Mouse (Mus musculus) midbrain, embryonic 11.5 days (tissue): ENCODE data around the gene Sh3rf1. TPM values are rescaled to one million over a fixed set of nuclear protein-coding genes. Genes with fewer than 3 reads are reported as not detected.
A peak's percentile ranks its signal among the peaks of the same experiment; 100 is the strongest.

Source experiments
- ATAC-seq: fragments of 200-750 bp; cut with Nextera tagmentation; 2 replicates; pipeline ENCODE4 v1.8.0; 2017; ENCODE audit warnings: moderate TSS enrichment, moderate library complexity; ENCODE audit not compliant: low FRiP score
- DNase-seq: peaks from one replicate; pipeline ENCODE4 v3.0.0; 2015; ENCODE audit warnings: low spot score; ENCODE audit errors: missing footprints
- H3K27ac ChIP-seq: fragments of 300-500 bp; sonication (generic); 2 replicates; pipeline ENCODE4 v1.5.1; 2014; ENCODE audit warnings: low read depth, low read length
- H3K27me3 ChIP-seq: fragments of 300-500 bp; sonication (generic); 2 replicates; pipeline ENCODE4 v1.6.1; 2014; ENCODE audit warnings: mild to moderate bottlenecking, low read length, moderate library complexity, mixed read lengths; ENCODE audit not compliant: control insufficient read depth, insufficient read depth
- H3K36me3 ChIP-seq: fragments of 300-500 bp; sonication (generic); 2 replicates; pipeline ENCODE4 v1.6.1; 2014; ENCODE audit warnings: mild to moderate bottlenecking, low read length, moderate library complexity, mixed read lengths; ENCODE audit not compliant: control insufficient read depth, insufficient read depth
- H3K4me1 ChIP-seq: fragments of 300-500 bp; sonication (generic); 2 replicates; pipeline ENCODE4 v1.6.1; 2014; ENCODE audit warnings: low read length; ENCODE audit not compliant: control insufficient read depth, insufficient read depth
- H3K4me2 ChIP-seq: fragments of 300-500 bp; sonication (generic); 2 replicates; pipeline ENCODE4 v1.6.1; 2014; ENCODE audit warnings: mild to moderate bottlenecking, moderate library complexity
- H3K4me3 ChIP-seq: fragments of 300-500 bp; sonication (generic); 2 replicates; pipeline ENCODE4 v1.5.1; 2014; ENCODE audit warnings: low read depth, low read length
- H3K9ac ChIP-seq: fragments of 300-500 bp; sonication (generic); 2 replicates; pipeline ENCODE4 v1.6.1; 2014; ENCODE audit warnings: low read length
- H3K9me3 ChIP-seq: fragments of 300-500 bp; sonication (generic); 2 replicates; pipeline ENCODE4 v1.6.1; 2016; ENCODE audit warnings: low read length; ENCODE audit not compliant: control insufficient read depth
- WGBS: fragments of 180-500 bp; shearing (Covaris S2); extraction: QIAGEN DNeasy Blood & Tissue Kit; methylation state at CpG from one replicate; pipeline ENCODE4 v1.1.7; 2014; 5-methylcytosine and 5-hydroxymethylcytosine counted together
- polyA plus RNA-seq: library from polyadenylated mRNA; unstranded; fragments of >200 nt; fragmentation: Nextera tagmentation; extraction: Ambion mirVana; gene quantifications from 2 replicates; pipeline ENCODE4 v1.2.1, GENCODE M21; 2014

Gene Sh3rf1
- polyA plus RNA-seq, 1 experiment from 2014 or later = 18.5 TPM

DNA sequence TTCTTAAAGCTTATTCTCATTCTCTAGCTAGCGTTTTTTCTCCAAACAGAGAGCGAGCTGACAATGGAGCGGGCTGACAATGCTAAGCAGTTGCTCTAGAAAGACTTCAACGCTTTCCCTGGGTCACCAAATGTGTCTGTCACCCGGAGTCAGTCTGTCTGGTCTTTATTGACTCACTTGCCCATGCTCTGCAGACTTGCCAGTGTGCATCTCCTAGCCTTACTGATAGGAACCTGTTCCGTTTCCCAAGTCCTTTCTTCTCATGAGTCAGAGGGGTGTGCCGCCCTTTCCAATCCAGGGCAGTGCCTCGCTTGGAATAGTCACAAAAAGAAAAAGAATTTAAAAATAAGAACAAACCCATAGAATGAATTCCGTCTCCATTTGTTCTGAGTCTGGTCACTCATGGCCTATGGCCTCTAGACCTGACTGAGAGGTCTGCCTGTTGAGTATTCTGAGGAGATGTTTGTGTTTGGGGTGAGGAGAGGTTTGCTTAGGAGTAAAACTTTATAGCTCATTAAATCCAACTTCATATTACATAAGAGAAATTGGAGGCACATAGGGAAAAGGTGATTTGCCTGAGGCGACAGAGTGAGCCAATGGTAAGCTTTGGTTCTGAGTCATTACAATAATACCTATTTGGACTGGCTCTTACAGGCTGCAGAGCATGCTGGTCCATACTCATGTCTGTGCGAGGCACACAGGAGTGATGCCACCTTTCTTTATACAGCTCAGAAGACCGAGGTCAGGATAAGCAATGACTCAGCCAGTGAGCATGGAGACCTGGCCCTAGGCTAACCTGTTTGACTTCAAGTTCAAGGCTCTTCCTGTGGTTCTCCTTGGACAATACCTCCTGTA lies 118.1 kb downstream of the Sh3rf1 start:
- no peak for ATAC-seq
- Histone ChIP-seq H3K27me3 (no peaks in the 10 kb centered on the region), H3K4me1 (peaks cover 4% of the 10 kb centered on the region; the same call in 1 of the 2 replicates), H3K36me3 (no peaks in the 10 kb centered on the region), H3K9me3 (no peaks in the 10 kb centered on the region), H3K4me3 (no peak overlapping the region), H3K27ac (no peak overlapping the region), H3K9ac (no peak overlapping the region), H3K4me2 (no peak overlapping the region)
- DNase-seq = peak; percentile 77
- 64% methylated on average over 12 of the region's 12 CpGs for WGBS

DNA sequence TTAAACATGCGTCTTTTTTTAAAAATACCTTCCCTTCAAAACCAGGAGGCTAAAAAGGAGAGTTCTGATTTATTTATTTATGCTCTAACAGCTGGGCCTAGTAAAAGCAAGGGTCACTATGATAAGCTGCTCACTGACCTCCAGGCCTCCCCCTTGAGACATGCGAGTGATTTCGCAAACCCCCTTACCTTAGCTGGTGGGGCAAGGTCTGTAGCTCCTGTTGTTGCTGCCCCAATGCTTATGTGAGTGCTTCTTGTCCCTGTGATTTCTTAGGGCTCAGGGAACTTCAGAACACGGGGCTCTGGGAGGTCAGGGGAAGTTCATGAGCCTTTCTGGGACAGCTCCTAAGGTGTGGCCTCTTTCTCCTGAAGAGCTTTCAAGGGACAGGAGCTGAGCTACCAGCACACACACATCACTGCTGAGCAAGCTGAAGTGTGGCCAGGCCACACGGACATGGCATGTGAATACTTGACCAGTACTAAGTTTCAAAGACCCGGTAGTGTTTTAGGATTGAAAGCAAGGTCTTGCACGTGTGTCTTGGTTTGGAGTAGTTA lies 118.9 kb downstream of the Sh3rf1 start:
- H3K9ac ChIP-seq = no peak overlapping the region
- WGBS = 71% methylated on average over 7 of the region's 7 CpGs
- ATAC-seq (no peak), DNase-seq (peak; percentile 78)
- no peak overlapping the region for H3K4me3 ChIP-seq
- H3K4me2 ChIP-seq = no peak overlapping the region
- no peaks in the 10 kb centered on the region for H3K27me3 ChIP-seq
- H3K9me3 ChIP-seq = no peaks in the 10 kb centered on the region
- H3K27ac ChIP-seq = no peak overlapping the region
- H3K36me3 ChIP-seq = no peaks in the 10 kb centered on the region
- H3K4me1 ChIP-seq = peaks cover 4% of the 10 kb centered on the region; the same call in 1 of the 2 replicates

DNA sequence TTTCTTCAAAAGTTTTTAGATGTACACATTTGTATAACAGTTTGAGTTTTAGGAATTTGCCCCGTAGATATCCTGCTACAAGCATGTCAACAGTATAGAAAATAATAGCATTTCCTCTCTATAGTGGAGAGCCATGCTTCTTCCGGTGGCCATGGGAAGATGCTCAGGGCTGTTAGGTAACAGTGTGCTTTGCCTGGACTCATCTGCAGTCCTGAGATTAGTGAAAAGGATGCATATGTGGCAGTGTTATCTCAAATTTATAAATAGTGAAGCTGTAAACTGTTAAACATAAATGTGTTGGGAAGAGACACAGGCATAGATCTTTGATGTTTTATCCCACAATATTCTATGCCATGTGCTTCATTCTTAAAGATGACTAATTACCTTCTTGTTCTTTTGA lies 120.8 kb downstream of the Sh3rf1 start:
- Histone ChIP-seq H3K36me3 (no peaks in the 10 kb centered on the region), H3K4me2 (no peak overlapping the region), H3K27me3 (no peaks in the 10 kb centered on the region), H3K9ac (no peak overlapping the region), H3K4me1 (peaks cover 5% of the 10 kb centered on the region; the same call in 1 of the 2 replicates), H3K9me3 (no peaks in the 10 kb centered on the region), H3K4me3 (no peak overlapping the region), H3K27ac (no peak overlapping the region)
- ATAC-seq (no peak), DNase-seq (peak; percentile 19)
- WGBS = 89% methylated on average over 2 of the region's 2 CpGs

DNA sequence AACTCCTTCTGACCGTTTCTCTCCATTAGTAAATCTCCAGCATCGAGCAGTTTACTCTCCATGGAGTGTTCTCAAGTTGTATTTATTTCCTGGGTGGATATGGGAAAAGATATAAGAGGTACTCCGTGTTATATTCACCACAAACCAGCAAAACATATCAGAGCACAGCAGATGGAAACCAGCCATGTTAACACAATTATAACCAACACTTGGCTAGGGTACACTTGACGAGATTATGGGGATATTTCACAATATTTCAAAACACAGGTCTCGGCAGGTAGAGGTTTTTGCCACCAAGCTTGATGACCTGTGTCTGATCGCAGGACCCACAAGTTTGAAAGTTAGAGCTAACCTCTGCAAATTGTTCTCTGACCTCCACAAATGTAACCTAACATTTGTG lies 123.3 kb downstream of the Sh3rf1 start:
- H3K4me3 ChIP-seq = no peak overlapping the region
- H3K9me3 ChIP-seq = no peaks in the 10 kb centered on the region
- H3K27ac ChIP-seq = no peak overlapping the region
- no peak overlapping the region for H3K4me2 ChIP-seq
- peaks cover 2% of the 10 kb centered on the region; the same call in 1 of the 2 replicates for H3K4me1 ChIP-seq
- H3K36me3 ChIP-seq = no peaks in the 10 kb centered on the region
- H3K27me3 ChIP-seq = no peaks in the 10 kb centered on the region; the same call in 1 of the 2 replicates
- no peak overlapping the region for H3K9ac ChIP-seq
- WGBS = 93% methylated on average over 6 of the region's 6 CpGs
- no peak for ATAC-seq
- no peak for DNase-seq

DNA sequence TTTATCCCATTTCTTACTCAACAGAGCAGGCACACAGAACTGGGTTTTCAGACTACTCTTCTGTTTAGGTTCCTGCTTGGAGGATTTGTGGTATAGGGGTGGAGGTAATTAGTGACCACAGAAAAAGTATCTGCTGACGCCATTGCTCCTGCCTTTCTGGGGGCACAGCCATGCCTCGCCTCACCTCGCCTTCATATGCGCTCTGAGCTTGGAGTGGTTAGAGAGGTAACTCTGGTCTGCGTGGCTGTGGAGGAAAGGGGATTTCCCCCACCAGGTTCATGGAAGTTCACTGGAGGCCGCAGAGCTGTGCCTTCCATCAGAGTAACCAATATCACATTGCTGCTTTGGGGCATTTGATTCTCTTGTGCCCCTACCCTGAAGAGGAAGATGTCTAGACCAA lies 123.9 kb downstream of the Sh3rf1 start:
- Histone ChIP-seq H3K4me2 (no peak overlapping the region), H3K4me1 (peaks cover 2% of the 10 kb centered on the region; the same call in 1 of the 2 replicates), H3K9ac (no peak overlapping the region), H3K27me3 (no peaks in the 10 kb centered on the region; the same call in 1 of the 2 replicates), H3K9me3 (no peaks in the 10 kb centered on the region), H3K36me3 (no peaks in the 10 kb centered on the region), H3K27ac (no peak overlapping the region), H3K4me3 (no peak overlapping the region)
- ATAC-seq (no peak), DNase-seq (no peak)
- 88% methylated on average over 6 of the region's 6 CpGs for WGBS

DNA sequence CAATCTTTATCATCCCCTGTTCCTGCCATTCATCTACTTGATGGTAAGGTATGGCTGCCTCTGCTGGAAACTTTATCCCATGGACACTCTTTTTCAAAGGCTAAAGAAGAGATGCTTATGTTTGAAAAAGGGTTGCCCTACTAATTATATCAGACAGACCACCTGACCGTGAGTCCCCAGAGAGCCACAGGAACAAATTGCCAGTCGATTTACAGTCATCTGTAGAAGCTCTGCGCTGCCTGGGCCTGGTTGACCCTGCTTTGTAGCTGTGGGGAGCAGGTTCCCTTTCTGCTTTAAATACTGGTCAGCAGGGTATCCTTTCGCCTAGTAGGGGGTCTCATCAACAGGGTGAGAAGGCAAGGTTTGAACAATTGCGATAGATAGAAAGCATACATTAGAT lies 124.4 kb downstream of the Sh3rf1 start:
- ATAC-seq (no peak), DNase-seq (no peak)
- Histone ChIP-seq H3K27ac (no peak overlapping the region), H3K27me3 (no peaks in the 10 kb centered on the region; the same call in 1 of the 2 replicates), H3K4me1 (0 out of 2 replicates have a peak, but pooled peaks cover 2% of the 10 kb centered on the region), H3K36me3 (no peaks in the 10 kb centered on the region), H3K9me3 (no peaks in the 10 kb centered on the region), H3K4me3 (no peak overlapping the region), H3K9ac (no peak overlapping the region), H3K4me2 (no peak overlapping the region)
- WGBS = 70% methylated on average over 5 of the region's 5 CpGs

DNA sequence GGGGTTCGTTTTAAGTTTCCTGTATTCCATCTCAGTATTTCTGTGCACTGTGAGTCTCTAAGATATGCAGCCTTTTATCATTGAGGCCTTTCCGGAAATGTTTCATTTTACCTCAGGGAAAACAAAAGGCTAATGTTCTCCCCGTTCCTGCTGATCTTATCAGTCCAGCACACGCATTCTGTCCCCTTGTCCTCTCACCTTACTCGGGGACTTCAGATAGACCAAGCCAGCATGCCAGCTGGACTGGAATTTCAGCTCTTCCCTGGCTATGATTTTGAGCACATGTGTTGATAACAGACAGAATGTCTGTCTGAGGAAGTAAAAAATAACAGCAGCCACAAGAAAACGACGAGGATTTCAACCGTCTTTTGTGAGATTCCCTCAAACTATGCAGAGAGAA lies 124.8 kb downstream of the Sh3rf1 start:
- WGBS = 81% methylated on average over 8 of the region's 8 CpGs
- ATAC-seq (no peak), DNase-seq (no peak)
- Histone ChIP-seq H3K4me1 (0 out of 2 replicates have a peak, but pooled peaks cover 2% of the 10 kb centered on the region), H3K4me3 (no peak overlapping the region), H3K4me2 (no peak overlapping the region), H3K36me3 (no peaks in the 10 kb centered on the region), H3K27ac (no peak overlapping the region), H3K9ac (no peak overlapping the region), H3K9me3 (no peaks in the 10 kb centered on the region), H3K27me3 (no peaks in the 10 kb centered on the region; the same call in 1 of the 2 replicates)

DNA sequence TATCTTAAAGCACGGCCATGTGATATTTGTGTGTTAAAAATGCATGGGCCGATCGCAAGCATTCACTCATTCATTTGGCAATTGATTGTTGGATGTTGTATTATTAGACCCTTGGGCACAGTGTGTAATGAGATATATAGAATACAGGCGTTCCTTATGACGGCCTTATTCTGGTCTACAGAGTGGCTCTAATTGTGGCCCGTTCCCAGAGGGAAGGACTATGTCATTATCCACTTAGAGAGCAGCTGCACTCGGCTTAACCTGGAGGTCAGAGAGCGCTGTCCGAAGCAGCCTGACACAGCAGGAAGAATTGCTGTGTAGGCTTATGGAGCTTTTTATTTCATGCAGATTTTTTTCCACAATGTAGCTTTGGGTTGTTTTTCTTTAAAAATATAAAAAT lies 126.8 kb downstream of the Sh3rf1 start:
- WGBS = 41% methylated on average over 9 of the region's 9 CpGs
- H3K4me1 ChIP-seq = 0 out of 2 replicates have a peak, but pooled peaks cover 2% of the 10 kb centered on the region
- peak; percentile 77 for ATAC-seq

DNA sequence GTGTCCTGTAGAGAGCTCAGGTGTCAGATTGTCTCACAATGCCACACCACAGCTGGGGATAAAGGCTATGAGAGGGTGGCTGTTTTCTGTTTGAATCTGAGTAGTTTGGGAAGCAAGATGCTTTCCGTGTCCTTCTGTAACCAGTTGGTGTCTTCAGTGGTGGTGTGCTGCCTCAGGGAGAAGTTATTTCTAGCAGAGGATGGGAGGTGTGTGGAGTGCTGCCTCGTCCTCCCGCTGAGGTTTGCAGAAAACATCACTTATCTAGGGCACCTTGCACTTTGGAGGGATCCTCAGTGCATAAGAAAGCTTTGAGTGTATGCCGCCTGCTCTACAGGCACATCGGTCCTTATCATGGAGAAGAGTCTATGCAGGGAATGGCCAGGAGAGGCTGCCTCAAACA lies 128.0 kb downstream of the Sh3rf1 start:
- no peak for DNase-seq
- H3K4me1 ChIP-seq = 0 out of 2 replicates have a peak, but pooled peaks cover 2% of the 10 kb centered on the region
- no peaks in the 10 kb centered on the region for H3K9me3 ChIP-seq
- no peaks in the 10 kb centered on the region for H3K36me3 ChIP-seq
- no peak overlapping the region for H3K9ac ChIP-seq
- 90% methylated on average over 5 of the region's 5 CpGs for WGBS
- no peak for ATAC-seq
- no peak overlapping the region for H3K27ac ChIP-seq
- no peaks in the 10 kb centered on the region; the same call in none of the 2 replicates for H3K27me3 ChIP-seq
- H3K4me3 ChIP-seq = no peak overlapping the region
- H3K4me2 ChIP-seq = no peak overlapping the region

More for the DNA sequence above, 126.8 kb downstream of the Sh3rf1 start:
- Histone ChIP-seq H3K27ac (no peak overlapping the region), H3K4me3 (no peak overlapping the region), H3K4me2 (no peak overlapping the region), H3K27me3 (no peaks in the 10 kb centered on the region; the same call in none of the 2 replicates), H3K9ac (no peak overlapping the region), H3K9me3 (no peaks in the 10 kb centered on the region), H3K36me3 (no peaks in the 10 kb centered on the region)
- DNase-seq = no peak
